ENCODE assay signal across 16 mouse cellular contexts in the genomic region with DNA sequence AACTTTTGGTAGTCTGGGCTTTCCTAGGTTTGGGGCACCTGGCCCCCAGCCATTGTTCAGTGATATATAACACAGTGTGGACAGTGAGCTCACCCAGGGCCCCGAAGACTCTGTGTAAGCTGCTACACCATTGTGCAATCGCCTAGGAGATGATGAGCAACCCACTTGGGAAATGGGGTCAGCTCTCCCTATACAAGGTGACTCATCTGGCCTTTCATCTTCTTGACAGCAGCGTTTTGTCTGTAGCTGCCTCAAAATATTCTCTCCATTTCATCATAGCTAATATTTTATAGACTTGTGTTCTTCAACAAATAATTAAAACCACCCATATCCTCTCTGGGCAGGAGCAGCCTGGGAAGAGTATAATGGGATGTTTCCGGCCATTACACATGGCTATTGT. TPM values are rescaled to one million over a fixed set of nuclear protein-coding genes. Genes with fewer than 3 reads are reported as not detected.
A peak's percentile ranks its signal among the peaks of the same experiment; 100 is the strongest.
DNase-seq lines count a peak whose midpoint lies in the region; ATAC-seq and TF ChIP-seq lines count a peak whose summit lies in the region.
"Had no signal": no experiment of that assay in that cellular context is flagged by ENCODE, and none has a peak within 500 bp of the region (broad histone marks: within the 10 kb centered on the region; RNA-seq: fewer than 3 reads in every experiment).

No protein-coding gene starts in this region.

- H3K9me3 ChIP-seq in hindbrain, postnatal 0 days (ENCODE audit: low read length) = no peaks in the 10 kb centered on the region
- H3K9me3 ChIP-seq in hindbrain, embryonic 13.5 days = no peaks in the 10 kb centered on the region
- no peaks in the 10 kb centered on the region for H3K9me3 ChIP-seq in CH12.LX (replicated peaks; ENCODE audit: low read length)
- no peaks in the 10 kb centered on the region for H3K9me3 ChIP-seq in neural tube, embryonic 14.5 days (ENCODE audit: control insufficient read depth, low read length)
- H3K9me3 ChIP-seq in forebrain, embryonic 11.5 days (ENCODE audit: control insufficient read depth, low read length) = no peaks in the 10 kb centered on the region
- H3K9me3 ChIP-seq in liver, embryonic 12.5 days (replicated peaks) = no peaks in the 10 kb centered on the region
- H3K9me3 ChIP-seq: forebrain, embryonic 15.5 days had no signal

- H3K27me3 ChIP-seq in hindbrain, postnatal 0 days (ENCODE audit: insufficient read depth, low read length) = no peaks in the 10 kb centered on the region
- H3K27me3 ChIP-seq in hindbrain, embryonic 13.5 days = 0 out of 2 replicates have a peak, but pooled peaks cover 2% of the 10 kb centered on the region
- no peaks in the 10 kb centered on the region for H3K27me3 ChIP-seq in CH12.LX (replicated peaks)
- no peaks in the 10 kb centered on the region for H3K27me3 ChIP-seq in neural tube, embryonic 14.5 days (ENCODE audit: control insufficient read depth, insufficient read depth, low read length)
- no peaks in the 10 kb centered on the region for H3K27me3 ChIP-seq in forebrain, embryonic 11.5 days (ENCODE audit: control insufficient read depth, insufficient read depth, low read length)
- no peaks in the 10 kb centered on the region for H3K27me3 ChIP-seq in liver, embryonic 12.5 days (replicated peaks)
- H3K27me3 ChIP-seq: forebrain, embryonic 15.5 days had no signal

- no peak for TF ChIP-seq POLR2A in CH12.LX (IDR thresholded peaks at IDR 0.05; ENCODE audit: low read depth, low read length)

- H3K36me3 ChIP-seq in hindbrain, postnatal 0 days (ENCODE audit: insufficient read depth, low read length) = no peaks in the 10 kb centered on the region
- no peaks in the 10 kb centered on the region for H3K36me3 ChIP-seq in hindbrain, embryonic 13.5 days
- H3K36me3 ChIP-seq in CH12.LX (replicated peaks in 1 of 2; ENCODE audit: control insufficient read depth in 1 of 2, insufficient read depth in 1 of 2, low read length in 1 of 2) = no peaks in the 10 kb centered on the region
- no peaks in the 10 kb centered on the region for H3K36me3 ChIP-seq in neural tube, embryonic 14.5 days (ENCODE audit: control insufficient read depth, insufficient read depth, low read length)
- no peaks in the 10 kb centered on the region for H3K36me3 ChIP-seq in forebrain, embryonic 11.5 days (ENCODE audit: control insufficient read depth, insufficient read depth, low read length)
- H3K36me3 ChIP-seq in liver, embryonic 12.5 days = no peaks in the 10 kb centered on the region
- H3K36me3 ChIP-seq: forebrain, embryonic 15.5 days had no signal

- no peaks in the 10 kb centered on the region for H3K4me1 ChIP-seq in hindbrain, postnatal 0 days (ENCODE audit: insufficient read depth, low read length)
- H3K4me1 ChIP-seq in hindbrain, embryonic 13.5 days (replicated peaks) = peaks cover 11% of the 10 kb centered on the region
- H3K4me1 ChIP-seq in CH12.LX (ENCODE audit: control insufficient read depth in 1 of 2, insufficient read depth in 2 of 2) = peaks cover 0 to 3% of the 10 kb centered on the region in 2 experiments; a peak in 2 of 4 replicates
- no peaks in the 10 kb centered on the region for H3K4me1 ChIP-seq in neural tube, embryonic 14.5 days (ENCODE audit: control insufficient read depth, insufficient read depth, low read length)
- no peaks in the 10 kb centered on the region for H3K4me1 ChIP-seq in forebrain, embryonic 11.5 days (replicated peaks; ENCODE audit: control insufficient read depth, insufficient read depth, low read length)
- H3K4me1 ChIP-seq in liver, embryonic 12.5 days = no peaks in the 10 kb centered on the region
- H3K4me1 ChIP-seq: forebrain, embryonic 15.5 days had no signal

- no peak overlapping the region for H3K4me3 ChIP-seq in hindbrain, postnatal 0 days (ENCODE audit: low read length)
- H3K4me3 ChIP-seq in hindbrain, embryonic 13.5 days = no peak overlapping the region
- no peak overlapping the region for H3K4me3 ChIP-seq in CH12.LX (replicated peaks in 1 of 3; ENCODE audit: low read depth in 2 of 3, low read length in 2 of 3, poor library complexity in 1 of 3)
- H3K4me3 ChIP-seq in neural tube, embryonic 14.5 days (ENCODE audit: low read depth, low read length) = no peak overlapping the region
- no peak overlapping the region for H3K4me3 ChIP-seq in forebrain, embryonic 11.5 days (ENCODE audit: low read depth, low read length)
- no peak overlapping the region for H3K4me3 ChIP-seq in liver, embryonic 12.5 days
- H3K4me3 ChIP-seq: forebrain, embryonic 15.5 days; layer of hippocampus, adult 2 months had no signal

- in situ Hi-C loops in CH12.LX (cut with MboI; ENCODE audit: low pct_ligation_motif_present, low pct_unique_long_range_greater_than_20kb, low sequenced_read_pairs) = no loop called here

- H3K79me2 ChIP-seq in CH12.LX (replicated peaks; ENCODE audit: control insufficient read depth, extremely low read depth, insufficient read depth, poor library complexity, severe bottlenecking) = no peaks in the 10 kb centered on the region

- no peak for TF ChIP-seq EP300 in CH12.LX (IDR thresholded peaks at IDR 0.05; ENCODE audit: low read length)

- no peak overlapping the region for H3K27ac ChIP-seq in hindbrain, postnatal 0 days
- H3K27ac ChIP-seq in hindbrain, embryonic 13.5 days = no peak overlapping the region
- H3K27ac ChIP-seq in CH12.LX (ENCODE audit: insufficient read depth, low read depth) = no peak overlapping the region
- no peak overlapping the region for H3K27ac ChIP-seq in neural tube, embryonic 14.5 days (ENCODE audit: low read depth, low read length)
- no peak overlapping the region for H3K27ac ChIP-seq in forebrain, embryonic 11.5 days (ENCODE audit: low read depth, low read length)
- H3K27ac ChIP-seq in liver, embryonic 12.5 days = no peak overlapping the region
- H3K27ac ChIP-seq: forebrain, embryonic 15.5 days; layer of hippocampus, adult 2 months had no signal

- dilution Hi-C loops in CH12.LX (cut with MboI; ENCODE audit: extremely low pct_ligation_motif_present, extremely low pct_unique_long_range_greater_than_20kb, low sequenced_read_pairs) = no loop called here

- TF ChIP-seq RAD21 in CH12.LX (IDR thresholded peaks at IDR 0.05; ENCODE audit: low read depth, low read length) = no peak

- 0 out of 2 replicates have a peak, but pooled peaks have one; percentile 63 for ATAC-seq in hindbrain, postnatal 0 days
- no peak for ATAC-seq in hindbrain, embryonic 13.5 days (ENCODE audit: low FRiP score)
- peak; percentile 63 for ATAC-seq in neural tube, embryonic 14.5 days (ENCODE audit: low read depth)
- no peak for ATAC-seq in forebrain, embryonic 11.5 days (replicated peaks; ENCODE audit: low FRiP score)
- no peak for ATAC-seq in liver, embryonic 12.5 days
- ATAC-seq: forebrain, embryonic 15.5 days had no signal

- no peak for TF ChIP-seq CTCF in hindbrain, postnatal 0 days (IDR thresholded peaks at IDR 0.05; ENCODE audit: low read depth)
- TF ChIP-seq CTCF in CH12.LX (conservative IDR thresholded peaks at IDR 0.05 in 1 of 2, IDR thresholded peaks at IDR 0.05 in 1 of 2; ENCODE audit: low read depth in 2 of 2, low read length in 2 of 2) = no peak

- WGBS in hindbrain, postnatal 0 days = 24% methylated on average over 4 of the region's 4 CpGs
- 18% methylated on average over 4 of the region's 4 CpGs for WGBS in hindbrain, embryonic 13.5 days
- 16% methylated on average over 4 of the region's 4 CpGs for WGBS in neural tube, embryonic 14.5 days
- WGBS in forebrain, embryonic 11.5 days = 59% methylated on average over 4 of the region's 4 CpGs
- WGBS in liver, embryonic 12.5 days (ENCODE audit: insufficient replicate concordance) = 53% methylated on average over 4 of the region's 4 CpGs

- H3K9ac ChIP-seq in hindbrain, postnatal 0 days (replicated peaks; ENCODE audit: low read length) = no peak overlapping the region
- H3K9ac ChIP-seq in hindbrain, embryonic 13.5 days = no peak overlapping the region
- H3K9ac ChIP-seq in CH12.LX (ENCODE audit: insufficient read depth, low read depth) = no peak overlapping the region
- H3K9ac ChIP-seq in neural tube, embryonic 14.5 days (replicated peaks; ENCODE audit: low read depth, low read length) = no peak overlapping the region
- no peak overlapping the region for H3K9ac ChIP-seq in forebrain, embryonic 11.5 days (ENCODE audit: low read length)
- no peak overlapping the region for H3K9ac ChIP-seq in liver, embryonic 12.5 days
- H3K9ac ChIP-seq: forebrain, embryonic 15.5 days had no signal

- DNase-seq in hindbrain, postnatal 0 days (ENCODE audit: low spot score) = no peak
- DNase-seq in CH12.LX (ENCODE audit: extremely low read depth) = peak; percentile 7
- DNase-seq in adrenal gland, postnatal 14 days = peak; percentile 78
- no peak for DNase-seq in forebrain, embryonic 11.5 days (ENCODE audit: low spot score)
- no peak for DNase-seq in left cerebral cortex, adult 18-20 months (ENCODE audit: low spot score in 2 of 2)
- DNase-seq: cerebellum, adult 9-10 months; gastrocnemius, postnatal 36 days; heart, postnatal 10 days; kidney, adult 2 months; lung, postnatal 36 days; midbrain, embryonic 14.5 days had no signal

- H3K4me2 ChIP-seq in hindbrain, postnatal 0 days (ENCODE audit: low read depth, low read length) = no peak overlapping the region
- H3K4me2 ChIP-seq in hindbrain, embryonic 13.5 days = no peak overlapping the region
- H3K4me2 ChIP-seq in CH12.LX (ENCODE audit: insufficient read depth, low read depth, poor library complexity, severe bottlenecking) = no peak overlapping the region
- H3K4me2 ChIP-seq in neural tube, embryonic 14.5 days (ENCODE audit: low read depth, low read length) = no peak overlapping the region
- H3K4me2 ChIP-seq in forebrain, embryonic 11.5 days (ENCODE audit: low read depth, low read length, severe bottlenecking) = no peak overlapping the region
- H3K4me2 ChIP-seq in liver, embryonic 12.5 days = no peak overlapping the region
- H3K4me2 ChIP-seq: forebrain, embryonic 15.5 days had no signal

TF ChIP-seq in CH12.LX, 34 proteins besides CTCF, POLR2A, EP300 and RAD21 (continues in another document):
- TF ChIP-seq TBP (conservative IDR thresholded peaks at IDR 0.05; ENCODE audit: low read depth, low read length) = no peak
- no peak for TF ChIP-seq RCOR1 (conservative IDR thresholded peaks at IDR 0.05; ENCODE audit: low read depth, low read length)
- no peak for TF ChIP-seq GABPA (IDR thresholded peaks at IDR 0.05; ENCODE audit: insufficient replicate concordance, low read depth, low read length)
- TF ChIP-seq SMC3 (IDR thresholded peaks at IDR 0.05; ENCODE audit: low read depth, low read length) = no peak

RNA-seq across cellular contexts. Expression of a gene that starts 24.8 kb away (rescaled TPM):
- total RNA-seq in hindbrain, postnatal 0 days (2014; rRNA removed) = 9.8 and 10.8 TPM in 2 replicates
- polyA plus RNA-seq in hindbrain, postnatal 0 days (2015; fragmentation: Nextera tagmentation; extraction: Ambion mirVana) = 5.1 and 5.5 TPM in 2 replicates
- polyA plus RNA-seq in hindbrain, embryonic 13.5 days (2015; fragmentation: Nextera tagmentation; extraction: Ambion mirVana) = 4.1 and 7.3 TPM in 2 replicates
- not detected in 2 replicates for total RNA-seq in CH12.LX (2012; rRNA removed)
- total RNA-seq in CH12.LX (2014; rRNA removed) = 0.03 TPM in 1 of 2 replicates, not detected in the other
- not detected in 2 replicates for polyA plus RNA-seq in CH12.LX (2012; ENCODE audit: insufficient read length, low read depth)
- total RNA-seq in adrenal gland, postnatal 14 days (2021) = 6.4 and 10.5 TPM in 2 replicates
- 3.9 and 9.8 TPM in 2 replicates for polyA plus RNA-seq in neural tube, embryonic 14.5 days (2014; fragmentation: Nextera tagmentation; extraction: Ambion mirVana)
- polyA plus RNA-seq in forebrain, embryonic 11.5 days (2014; fragmentation: Nextera tagmentation; extraction: Ambion mirVana) = 2.4 and 4.7 TPM in 2 replicates
- 0.84 and 0.98 TPM in 2 replicates for polyA plus RNA-seq in liver, embryonic 12.5 days (2016; fragmentation: Nextera tagmentation; extraction: Ambion mirVana)
- total RNA-seq in left cerebral cortex, adult 18-20 months (2021) = 1 to 10 TPM; 4.6 to 5.6 TPM

Comparison
In these comparisons a context has a peak if more than half of its experiments do, and no peak if none do; other contexts are left out.
1. ATAC-seq: peak in hindbrain, postnatal 0 days (single experiment) and neural tube, embryonic 14.5 days (single experiment); none in hindbrain, embryonic 13.5 days (single experiment), forebrain, embryonic 11.5 days (single experiment) and liver, embryonic 12.5 days (single experiment).
2. DNase-seq: peak in CH12.LX (single experiment) and adrenal gland, postnatal 14 days (single experiment); none in hindbrain, postnatal 0 days (single experiment), forebrain, embryonic 11.5 days (single experiment) and left cerebral cortex, adult 18-20 months (0 of 2).